Mouse (Mus musculus): ENCODE measurements at regions not wholly inside any gene's neighbourhood (a gene's known extent, or its start where the extent isn't known, plus 50 kb on each side); places are given as distances from the start of the nearest gene placed in this dataset.

- TF ChIP-seq CTCF (conservative IDR thresholded peaks at IDR 0.05; ENCODE audit: insufficient read depth, insufficient read length, low read depth, low read length) (no peak), POLR2A (IDR thresholded peaks at IDR 0.05; ENCODE audit: low read depth, low read length) (no peak)
These were observed 153.5 kb downstream of the Tshz3 start for GRCm38 (mm10) chr7:36851275-36851889.

Data from kidney, adult 2 months (tissue).